Mouse (Mus musculus) intestine, embryonic 14.5 days (tissue): ENCODE measurements around the gene Igdcc4. TPM values are rescaled to one million over a fixed set of nuclear protein-coding genes. Genes with fewer than 3 reads are reported as not detected.
A peak's percentile ranks its signal among the peaks of the same experiment; 100 is the strongest.

Experiments used
- ATAC-seq: fragments of 200-750 bp; cut with Nextera tagmentation; replicated peaks from 2 replicates; pipeline ENCODE4 v1.8.0; 2017; ENCODE audit warnings: low read depth, moderate number of reproducible peaks, moderate TSS enrichment, moderate library complexity; ENCODE audit not compliant: low FRiP score, low TSS enrichment
- DNase-seq: peaks from one replicate; pipeline ENCODE4 v3.0.0-alpha.2; 2018; ENCODE audit warnings: low spot score
- H3K27ac ChIP-seq: fragments of 300-500 bp; sonication (generic); 2 replicates; pipeline ENCODE4 v1.5.1; 2014; ENCODE audit warnings: low read depth, mild to moderate bottlenecking, control low read depth
- H3K27me3 ChIP-seq: fragments of 300-500 bp; sonication (generic); replicated peaks from 2 replicates; pipeline ENCODE4 v1.6.1; 2014; ENCODE audit warnings: low read length, control low read depth; ENCODE audit not compliant: control insufficient read depth, insufficient read depth
- H3K36me3 ChIP-seq: fragments of 300-500 bp; sonication (generic); 2 replicates; pipeline ENCODE4 v1.6.1; 2014; ENCODE audit warnings: low read length, control low read depth; ENCODE audit not compliant: control insufficient read depth, insufficient read depth
- H3K4me1 ChIP-seq: fragments of 300-500 bp; sonication (generic); replicated peaks from 2 replicates; pipeline ENCODE4 v1.6.1; 2014; ENCODE audit warnings: low read length, control low read depth, mixed read lengths; ENCODE audit not compliant: control insufficient read depth, insufficient read depth
- H3K4me2 ChIP-seq: fragments of 300-500 bp; sonication (generic); 2 replicates; pipeline ENCODE4 v1.6.1; 2014; ENCODE audit warnings: low read length
- H3K4me3 ChIP-seq: fragments of 300-500 bp; sonication (generic); 2 replicates; pipeline ENCODE4 v1.5.1; 2014; ENCODE audit warnings: low read depth, low read length, control low read depth, mixed read lengths
- H3K9ac ChIP-seq: fragments of 300-500 bp; sonication (generic); 2 replicates; pipeline ENCODE4 v1.6.1; 2014; ENCODE audit warnings: mild to moderate bottlenecking, low read length
- H3K9me3 ChIP-seq: fragments of 300-500 bp; sonication (generic); 2 replicates; pipeline ENCODE4 v1.6.1; 2016; ENCODE audit warnings: low read length, control low read depth; ENCODE audit not compliant: control insufficient read depth
- WGBS: fragments of 180-500 bp; shearing (Covaris S2); extraction: QIAGEN DNeasy Blood & Tissue Kit; methylation state at CpG from one replicate; pipeline ENCODE4 v1.1.7; 2014; 5-methylcytosine and 5-hydroxymethylcytosine counted together
- polyA plus RNA-seq: library from polyadenylated mRNA; unstranded; fragments of >200 nt; fragmentation: Nextera tagmentation; extraction: Ambion mirVana; gene quantifications from 2 replicates; pipeline ENCODE4 v1.2.1, GENCODE M21; 2014

The Igdcc4 gene
- polyA plus RNA-seq, 1 experiment from 2014 or later, result 39.6 TPM

DNA sequence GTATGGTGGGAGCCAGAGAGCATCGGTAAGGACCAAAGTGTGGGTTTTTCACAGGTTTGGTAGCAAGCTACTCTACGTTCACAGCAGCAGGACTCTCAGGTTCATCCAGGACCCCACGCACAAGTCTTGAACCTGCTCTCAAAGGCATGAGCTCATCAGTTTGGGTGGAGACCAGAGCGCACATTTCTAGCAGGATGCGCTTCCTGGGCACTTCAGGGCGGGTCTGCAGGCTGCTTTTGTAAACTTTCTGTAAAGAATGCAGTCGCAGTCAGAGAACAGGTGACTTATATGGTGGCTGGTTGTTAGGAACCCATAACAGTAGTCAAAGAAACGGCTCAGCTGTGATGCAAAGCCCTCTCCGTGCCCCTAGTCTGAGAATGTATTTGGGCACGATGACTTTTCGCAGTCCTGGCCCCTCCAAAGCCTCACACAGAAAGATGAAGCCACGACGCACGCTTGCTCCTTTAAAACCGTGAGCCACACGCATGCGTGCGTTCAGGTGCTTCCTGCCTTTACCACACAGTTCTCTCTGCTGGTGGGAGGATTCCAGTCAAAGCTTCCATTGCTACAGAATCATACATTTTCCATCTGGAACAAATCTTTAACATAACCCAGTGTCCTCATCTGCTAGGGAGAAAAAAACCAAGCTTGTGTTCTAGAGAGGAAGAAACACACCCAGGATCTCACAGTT, 18.1 kb upstream of the Igdcc4 start:
- peaks cover 51% of the 10 kb centered on the region for H3K36me3 ChIP-seq
- no peak; the same call in 1 of the 2 replicates for ATAC-seq
- WGBS, result 82% methylated on average over 18 of the region's 18 CpGs

DNA sequence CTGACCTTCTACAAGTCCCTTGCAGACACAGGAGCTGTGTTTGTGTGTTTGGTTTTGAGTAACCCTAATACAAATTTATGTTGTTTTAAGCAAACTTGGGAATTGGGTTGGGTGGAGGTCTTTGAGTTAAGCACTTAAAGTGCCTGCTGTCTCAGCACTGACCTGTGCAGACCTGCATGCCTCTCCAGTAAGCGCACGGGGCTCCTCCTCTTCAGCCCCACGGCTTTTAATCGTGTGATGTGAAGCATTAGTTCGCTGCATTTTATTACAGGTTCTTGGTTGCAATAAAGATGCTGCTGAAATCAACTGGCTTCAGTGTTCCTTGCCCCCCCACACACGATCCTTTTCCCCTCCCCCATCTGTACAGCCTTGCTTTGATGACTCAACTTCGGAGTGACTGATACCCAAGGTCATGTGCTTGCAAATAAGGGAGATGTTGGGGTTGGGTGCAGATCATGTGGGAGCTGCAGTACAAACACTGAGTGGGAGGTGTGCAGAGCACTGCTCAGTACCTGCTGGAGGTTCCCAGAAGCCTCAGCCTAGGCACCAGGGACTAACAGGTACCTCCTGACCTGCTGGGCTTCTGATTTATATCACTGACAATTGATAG, 17.0 kb upstream of the Igdcc4 start:
- WGBS, result 67% methylated on average over 7 of the region's 7 CpGs
- H3K27ac ChIP-seq, result no peak overlapping the region
- peaks cover 40% of the 10 kb centered on the region for H3K36me3 ChIP-seq

More for the DNA sequence above, 18.1 kb upstream of the Igdcc4 start:
- Histone ChIP-seq H3K9ac (no peak overlapping the region), H3K27ac (no peak overlapping the region), H3K4me3 (no peak overlapping the region), H3K9me3 (no peaks in the 10 kb centered on the region), H3K4me1 (no peaks in the 10 kb centered on the region), H3K27me3 (no peaks in the 10 kb centered on the region), H3K4me2 (no peak overlapping the region)
- no peak for DNase-seq

DNA sequence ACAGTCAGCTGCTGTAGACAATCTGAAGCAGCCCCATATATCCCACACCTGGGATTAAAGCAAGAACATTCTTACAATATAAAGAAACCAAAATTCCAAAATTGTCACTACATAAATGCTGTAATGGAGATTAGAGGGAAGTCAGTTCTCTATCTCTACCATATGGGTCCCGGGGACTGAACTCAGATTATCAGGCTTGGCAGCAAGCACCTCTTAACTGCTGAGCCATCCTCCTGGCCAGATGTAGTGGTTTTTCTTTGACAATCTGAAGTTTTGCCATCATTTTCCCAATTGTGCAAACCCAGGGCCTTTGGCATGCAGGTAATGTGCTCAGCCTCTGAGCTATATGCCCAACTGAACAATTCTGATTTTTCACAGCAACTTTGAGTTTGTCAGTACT, 16.0 kb upstream of the Igdcc4 start:
- Histone ChIP-seq H3K9me3 (no peaks in the 10 kb centered on the region), H3K4me2 (no peak overlapping the region), H3K27ac (no peak overlapping the region), H3K36me3 (peaks cover 31% of the 10 kb centered on the region), H3K27me3 (no peaks in the 10 kb centered on the region), H3K4me3 (no peak overlapping the region), H3K9ac (no peak overlapping the region), H3K4me1 (no peaks in the 10 kb centered on the region)
- WGBS, result 97% methylated on average over 1 of the region's 1 CpGs
- ATAC-seq, result no peak
- DNase-seq, result no peak

More for the DNA sequence above, 17.0 kb upstream of the Igdcc4 start:
- ATAC-seq (peak; percentile 86), DNase-seq (no peak)
- H3K4me3 ChIP-seq, result no peak overlapping the region
- H3K27me3 ChIP-seq, result no peaks in the 10 kb centered on the region
- no peaks in the 10 kb centered on the region for H3K4me1 ChIP-seq
- H3K4me2 ChIP-seq, result no peak overlapping the region
- no peak overlapping the region for H3K9ac ChIP-seq
- no peaks in the 10 kb centered on the region for H3K9me3 ChIP-seq

DNA sequence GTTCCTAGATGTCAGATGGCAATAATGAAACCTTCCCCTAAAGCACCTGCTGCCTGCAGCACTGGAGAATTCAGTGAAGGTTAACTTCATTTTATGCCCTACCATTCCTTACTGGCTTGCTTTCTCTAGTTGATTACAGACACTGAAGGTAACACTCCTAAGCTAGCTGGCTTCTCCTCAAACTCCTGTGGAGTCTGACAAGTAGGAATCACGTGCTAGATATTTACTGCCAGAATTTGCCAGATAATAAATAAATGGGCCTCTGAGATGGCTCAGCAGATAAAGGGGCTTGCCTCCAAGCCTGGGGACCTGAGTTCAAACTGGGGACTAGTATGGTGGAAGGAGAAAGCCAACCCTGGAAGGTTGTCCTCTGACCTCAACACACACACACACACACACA, 14.5 kb upstream of the Igdcc4 start:
- no peak overlapping the region for H3K27ac ChIP-seq
- no peak overlapping the region for H3K9ac ChIP-seq
- peaks cover 15% of the 10 kb centered on the region for H3K36me3 ChIP-seq
- no peaks in the 10 kb centered on the region for H3K9me3 ChIP-seq
- 35% methylated on average over 1 of the region's 1 CpGs for WGBS
- H3K27me3 ChIP-seq, result no peaks in the 10 kb centered on the region
- ATAC-seq (no peak), DNase-seq (no peak)
- H3K4me1 ChIP-seq, result no peaks in the 10 kb centered on the region
- H3K4me3 ChIP-seq, result no peak overlapping the region
- no peak overlapping the region for H3K4me2 ChIP-seq

DNA sequence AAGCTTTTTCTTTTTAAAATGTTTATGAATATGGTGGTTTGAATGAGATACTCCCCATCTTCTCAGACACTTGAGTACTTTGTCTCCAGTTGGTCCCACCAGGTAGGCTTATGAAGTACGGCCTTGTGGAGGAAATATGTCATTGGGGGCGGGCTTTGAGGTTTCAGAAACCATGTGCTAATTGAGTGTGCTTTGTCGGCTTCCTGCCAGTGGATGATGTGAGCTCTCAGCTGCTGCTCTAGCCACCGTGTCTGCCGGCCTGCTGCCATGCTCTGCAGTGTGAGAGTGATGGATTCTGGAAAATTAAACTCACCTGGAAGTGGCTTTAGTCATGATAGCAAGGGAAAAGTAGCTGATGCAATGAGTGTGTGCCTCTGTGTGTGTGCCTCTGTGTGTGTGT, 13.8 kb upstream of the Igdcc4 start:
- Histone ChIP-seq H3K27ac (no peak overlapping the region), H3K9ac (no peak overlapping the region), H3K4me1 (no peaks in the 10 kb centered on the region), H3K9me3 (no peaks in the 10 kb centered on the region), H3K4me2 (no peak overlapping the region), H3K36me3 (peaks cover 9% of the 10 kb centered on the region; the same call in 1 of the 2 replicates), H3K27me3 (no peaks in the 10 kb centered on the region), H3K4me3 (no peak overlapping the region)
- 49% methylated on average over 5 of the region's 5 CpGs for WGBS
- ATAC-seq (no peak), DNase-seq (no peak)

DNA sequence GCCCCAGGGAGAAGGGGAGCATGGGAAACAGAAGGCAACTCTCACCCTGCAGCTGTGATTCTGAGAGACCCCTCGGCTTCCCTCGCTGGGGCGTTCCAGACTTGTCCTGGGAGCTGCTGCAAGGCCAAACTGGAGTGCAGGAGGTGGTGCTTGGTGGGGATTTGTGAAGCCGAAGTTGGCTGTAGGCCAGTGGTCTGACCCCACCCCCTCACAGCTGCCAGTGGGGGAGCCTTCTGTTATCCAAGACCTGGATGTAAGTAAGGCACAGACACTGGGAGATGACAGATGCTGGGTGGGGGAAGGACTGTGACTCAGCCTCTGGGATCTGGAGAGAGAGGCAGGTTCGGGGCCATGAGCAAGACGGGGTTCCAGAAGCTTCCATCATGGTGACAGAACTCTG, 7.0 kb upstream of the Igdcc4 start:
- H3K27me3 ChIP-seq, result no peaks in the 10 kb centered on the region
- H3K4me1 ChIP-seq, result peaks cover 12% of the 10 kb centered on the region
- no peak overlapping the region for H3K4me3 ChIP-seq
- ATAC-seq (peak; percentile 73), DNase-seq (peak; percentile 86)
- no peaks in the 10 kb centered on the region for H3K36me3 ChIP-seq
- H3K9ac ChIP-seq, result no peak overlapping the region
- peak overlapping the region; percentile 5; the same call in 1 of the 2 replicates for H3K4me2 ChIP-seq
- H3K9me3 ChIP-seq, result no peaks in the 10 kb centered on the region
- peak overlapping the region; percentile 24; the same call in 1 of the 2 replicates for H3K27ac ChIP-seq
- 23% methylated on average over 6 of the region's 6 CpGs for WGBS

DNA sequence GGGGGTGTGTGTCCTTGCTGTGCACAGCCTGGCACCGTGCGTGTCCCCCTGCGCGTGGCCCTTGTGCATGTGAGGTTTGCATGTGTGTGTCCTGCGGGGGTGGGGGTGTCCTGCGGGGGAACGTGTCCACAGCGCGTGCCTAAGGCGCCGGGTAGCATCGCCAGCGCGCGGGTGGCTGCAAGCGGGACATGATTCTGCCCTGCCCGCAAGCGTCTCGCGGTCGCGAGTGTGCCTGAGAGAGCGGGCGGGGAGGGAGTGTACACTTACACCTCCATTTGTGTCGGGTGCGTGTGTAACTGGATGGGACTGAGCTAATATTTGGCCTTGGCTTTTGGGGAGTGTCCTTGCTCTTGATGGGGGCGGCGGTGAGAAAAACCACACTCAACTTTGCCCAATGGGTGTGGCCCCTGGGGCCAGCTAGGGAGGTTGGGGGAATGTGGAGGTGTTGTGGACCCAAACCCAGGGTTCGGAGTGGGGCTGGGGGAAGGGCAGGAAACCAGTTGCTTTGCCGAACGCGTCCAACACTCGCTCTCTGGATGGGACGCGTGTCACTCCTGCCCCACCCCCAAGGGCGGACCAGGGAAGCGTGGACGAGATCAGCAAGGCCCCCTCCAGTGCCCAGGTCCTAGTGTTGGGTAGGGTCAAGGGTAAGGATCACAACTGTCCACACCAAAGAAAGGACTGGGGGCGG, 545 bp downstream of the Igdcc4 start:
- under 1% methylated on average over 39 of the region's 39 CpGs for whole genome bisulfite sequencing
- Histone ChIP-seq H3K9me3 (peaks cover 6% of the 10 kb centered on the region), H3K4me2 (peak overlapping the region; percentile 85), H3K4me1 (peaks cover 29% of the 10 kb centered on the region), H3K36me3 (no peaks in the 10 kb centered on the region), H3K27ac (peak overlapping the region; percentile 93), H3K4me3 (peak overlapping the region; percentile 84), H3K27me3 (no peaks in the 10 kb centered on the region), H3K9ac (peak overlapping the region; percentile 90)
- ATAC-seq (peak; percentile 64), DNase-seq (peak; percentile 89)

DNA sequence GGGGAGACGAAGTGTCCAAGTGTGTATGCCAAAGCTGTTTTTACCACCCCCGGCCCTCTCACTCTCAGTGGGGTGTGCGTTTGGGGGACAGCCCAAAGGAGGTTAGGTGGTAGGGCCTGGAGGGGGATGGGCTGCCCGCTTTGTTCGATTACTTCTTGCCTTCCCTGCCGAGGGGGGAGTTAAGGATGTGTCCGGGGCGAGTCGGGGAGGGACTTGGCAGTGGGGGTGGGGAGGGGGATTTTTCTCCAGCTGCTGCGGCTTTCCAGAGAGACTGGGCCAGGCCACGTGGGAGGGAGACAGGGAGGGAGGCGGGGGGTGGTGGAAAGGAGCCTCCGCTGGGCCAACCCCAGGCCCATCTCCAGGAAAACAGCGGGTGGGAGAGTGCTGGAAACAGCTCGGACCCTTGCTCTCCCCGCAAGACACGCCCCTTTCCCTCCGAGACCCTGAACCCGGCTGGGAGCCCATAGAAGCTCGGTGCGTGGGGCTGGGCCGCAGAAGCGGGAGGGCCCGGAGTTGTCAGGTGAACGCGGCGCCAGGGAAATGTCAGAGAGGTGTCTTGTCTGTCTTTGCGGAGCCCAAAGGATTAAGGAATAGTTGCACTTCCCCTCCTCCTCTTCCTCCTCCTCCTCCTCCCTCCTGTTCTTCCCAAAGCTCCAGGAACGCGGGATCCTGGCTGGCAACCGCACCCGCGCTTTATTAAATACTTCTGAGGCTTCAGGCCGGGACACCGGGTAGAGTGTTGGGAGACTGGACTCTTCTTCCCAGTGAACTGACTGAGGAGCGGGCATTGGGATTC, 1.3 kb downstream of the Igdcc4 start:
- no peak for DNase-seq
- 1% methylated on average over 34 of the region's 36 CpGs for WGBS
- peak; percentile 79 for ATAC-seq
- H3K36me3 ChIP-seq, result no peaks in the 10 kb centered on the region
- no peaks in the 10 kb centered on the region for H3K27me3 ChIP-seq
- peaks cover 35% of the 10 kb centered on the region for H3K4me1 ChIP-seq
- peak overlapping the region; percentile 93 for H3K27ac ChIP-seq
- H3K9me3 ChIP-seq, result peaks cover 6% of the 10 kb centered on the region
- peak overlapping the region; percentile 90 for H3K9ac ChIP-seq
- H3K4me2 ChIP-seq, result peak overlapping the region; percentile 85
- peak overlapping the region; percentile 84 for H3K4me3 ChIP-seq
